Mouse (Mus musculus) limb, embryonic 11.5 days (tissue): ENCODE results near the gene Hadha. TPM values are rescaled to one million over a fixed set of nuclear protein-coding genes. Genes with fewer than 3 reads are reported as not detected.

Experiments
- ATAC-seq: fragments of 200-750 bp; cut with Nextera tagmentation; 2 replicates; pipeline ENCODE4 v1.8.0; 2017; ENCODE audit warnings: low read depth; ENCODE audit not compliant: insufficient number of reproducible peaks, low FRiP score, low TSS enrichment
- DNase-seq: peaks from one replicate; pipeline ENCODE4 v3.0.0-alpha.2; 2015; ENCODE audit warnings: low spot score
- H3K27ac ChIP-seq: fragments of 300-500 bp; sonication (generic); replicated peaks from 2 replicates; pipeline ENCODE4 v1.5.1; 2014; ENCODE audit warnings: low read depth, mild to moderate bottlenecking, low read length
- H3K27me3 ChIP-seq: fragments of 300-500 bp; sonication (generic); 2 replicates; pipeline ENCODE4 v1.6.1; 2014; ENCODE audit warnings: mild to moderate bottlenecking, low read length, mixed read lengths; ENCODE audit not compliant: control insufficient read depth, insufficient read depth
- H3K36me3 ChIP-seq: fragments of 300-500 bp; sonication (generic); 2 replicates; pipeline ENCODE4 v1.6.1; 2014; ENCODE audit warnings: mild to moderate bottlenecking, low read length, moderate library complexity, mixed read lengths; ENCODE audit not compliant: control insufficient read depth, insufficient read depth
- H3K4me1 ChIP-seq: fragments of 300-500 bp; sonication (generic); 2 replicates; pipeline ENCODE4 v1.6.1; 2014; ENCODE audit warnings: low read length, mixed read lengths; ENCODE audit not compliant: control insufficient read depth, insufficient read depth
- H3K4me2 ChIP-seq: fragments of 300-500 bp; sonication (generic); 2 replicates; pipeline ENCODE4 v1.6.1; 2014; ENCODE audit warnings: low read depth, mild to moderate bottlenecking, moderate library complexity; ENCODE audit not compliant: severe bottlenecking
- H3K4me3 ChIP-seq: fragments of 300-500 bp; sonication (generic); 2 replicates; pipeline ENCODE4 v1.5.1; 2014; ENCODE audit warnings: low read depth, low read length
- H3K9ac ChIP-seq: fragments of 300-500 bp; sonication (generic); 2 replicates; pipeline ENCODE4 v1.6.1; 2014; ENCODE audit warnings: mild to moderate bottlenecking, low read length
- H3K9me3 ChIP-seq: fragments of 300-500 bp; sonication (generic); 2 replicates; pipeline ENCODE4 v1.6.1; 2016; ENCODE audit warnings: low read length; ENCODE audit not compliant: control insufficient read depth
- WGBS: fragments of 180-500 bp; shearing (Covaris S2); extraction: QIAGEN DNeasy Blood & Tissue Kit; methylation state at CpG from one replicate; pipeline ENCODE4 v1.1.7; 2014; 5-methylcytosine and 5-hydroxymethylcytosine counted together
- polyA plus RNA-seq: library from polyadenylated mRNA; unstranded; fragments of >200 nt; fragmentation: Nextera tagmentation; extraction: Ambion mirVana; gene quantifications from 2 replicates; pipeline ENCODE4 v1.2.1, GENCODE M21; 2014

Gene Hadha
- 92.2 and 97.1 TPM in 2 replicates for polyA plus RNA-seq

GRCm38 (mm10) chr5:30154474-30155394 is at the start of gene Hadha, which contains the start of gene Hadhb:
Gene Hadha (minus strand): TSS chr5:30155162.
Gene Hadhb (plus strand): TSS chr5:30155248.
- Histone ChIP-seq H3K9ac (peak within 1 kb of the TSS; percentile 56), H3K9me3 (no peaks in the 10 kb centered on the region), H3K27ac (peak within 1 kb of the TSS; percentile 83), H3K4me1 (0 out of 2 replicates have a peak, but pooled peaks cover 4% of the 10 kb centered on the region), H3K36me3 (no peaks in the 10 kb centered on the region), H3K4me3 (peak within 1 kb of the TSS; percentile 75), H3K4me2 (peak within 1 kb of the TSS; percentile 77), H3K27me3 (no peaks in the 10 kb centered on the region)
- under 1% methylated on average over 53 of the region's 53 CpGs for WGBS
- DNase-seq (peak; percentile 95), ATAC-seq (peak; percentile 86)

GRCm38 (mm10) chr5:30204441-30204840 is 49.5 kb upstream of the Hadha start:
- no peak overlapping the region for H3K9ac ChIP-seq
- no peaks in the 10 kb centered on the region for H3K36me3 ChIP-seq
- H3K4me3 ChIP-seq: no peak overlapping the region
- DNase-seq: no peak
- no peak overlapping the region for H3K4me2 ChIP-seq
- H3K9me3 ChIP-seq: no peaks in the 10 kb centered on the region
- ATAC-seq: no peak
- 58% methylated on average over 1 of the region's 1 CpGs for WGBS
- no peaks in the 10 kb centered on the region for H3K4me1 ChIP-seq
- no peak overlapping the region for H3K27ac ChIP-seq
- H3K27me3 ChIP-seq: no peaks in the 10 kb centered on the region

DNA sequence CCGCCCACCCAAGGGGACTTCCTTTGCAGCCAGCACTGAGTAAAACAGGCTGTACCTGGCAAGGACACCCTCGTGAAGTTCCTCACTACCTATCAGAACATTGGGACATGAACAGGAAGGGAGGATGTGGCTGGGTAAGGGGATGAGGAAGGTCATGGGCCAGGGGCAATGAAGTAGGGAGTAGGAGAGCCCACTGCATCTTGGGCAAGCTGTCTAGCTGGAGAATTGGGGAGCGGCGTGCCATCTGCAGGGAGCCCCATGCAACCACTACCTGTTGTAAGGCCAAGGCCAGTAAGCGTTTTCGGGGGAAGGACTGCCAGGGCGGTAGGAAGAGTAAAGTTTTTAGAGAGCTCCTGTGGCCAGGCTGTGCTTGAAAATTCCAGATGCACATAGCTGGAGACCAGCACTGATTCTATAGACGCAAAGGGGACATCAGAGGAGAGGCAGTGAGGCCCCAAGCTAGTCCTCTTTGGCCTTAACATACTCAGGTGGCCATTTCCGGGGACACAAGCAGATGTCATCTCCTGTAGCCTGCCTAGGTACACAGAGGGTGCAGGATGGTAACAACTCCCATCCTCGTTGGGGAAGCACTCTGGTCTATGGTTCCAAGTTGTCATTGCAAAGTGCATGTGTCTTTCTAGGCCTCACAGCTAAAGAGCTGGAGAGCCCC is 48.4 kb upstream of the Hadha start:
- H3K9me3 ChIP-seq: no peaks in the 10 kb centered on the region
- H3K4me1 ChIP-seq: no peaks in the 10 kb centered on the region
- DNase-seq (no peak), ATAC-seq (no peak)
- H3K27me3 ChIP-seq: no peaks in the 10 kb centered on the region
- no peak overlapping the region for H3K4me3 ChIP-seq
- no peak overlapping the region for H3K4me2 ChIP-seq
- WGBS: 77% methylated on average over 10 of the region's 10 CpGs
- H3K27ac ChIP-seq: no peak overlapping the region
- H3K9ac ChIP-seq: no peak overlapping the region
- H3K36me3 ChIP-seq: no peaks in the 10 kb centered on the region

GRCm38 (mm10) chr5:30202221-30202620 is 47.3 kb upstream of the Hadha start:
- 88% methylated on average over 7 of the region's 7 CpGs for WGBS
- Histone ChIP-seq H3K9me3 (no peaks in the 10 kb centered on the region), H3K9ac (no peak overlapping the region), H3K4me3 (no peak overlapping the region), H3K4me1 (no peaks in the 10 kb centered on the region), H3K4me2 (no peak overlapping the region), H3K27ac (no peak overlapping the region), H3K36me3 (no peaks in the 10 kb centered on the region), H3K27me3 (no peaks in the 10 kb centered on the region)
- ATAC-seq: no peak
- DNase-seq: no peak

GRCm38 (mm10) chr5:30201521-30201920 is 46.6 kb upstream of the Hadha start:
- Histone ChIP-seq H3K9me3 (no peaks in the 10 kb centered on the region), H3K9ac (no peak overlapping the region), H3K27me3 (no peaks in the 10 kb centered on the region), H3K27ac (no peak overlapping the region), H3K4me2 (no peak overlapping the region), H3K4me3 (no peak overlapping the region), H3K4me1 (no peaks in the 10 kb centered on the region), H3K36me3 (no peaks in the 10 kb centered on the region)
- WGBS: 58% methylated on average over 5 of the region's 5 CpGs
- ATAC-seq: no peak
- no peak for DNase-seq

- no peak overlapping the region for H3K4me3 ChIP-seq
- ATAC-seq: no peak
- no peaks in the 10 kb centered on the region for H3K4me1 ChIP-seq
Measured at GRCm38 (mm10) chr5:30198257-30198656, 43.3 kb upstream of the Hadha start.

DNA sequence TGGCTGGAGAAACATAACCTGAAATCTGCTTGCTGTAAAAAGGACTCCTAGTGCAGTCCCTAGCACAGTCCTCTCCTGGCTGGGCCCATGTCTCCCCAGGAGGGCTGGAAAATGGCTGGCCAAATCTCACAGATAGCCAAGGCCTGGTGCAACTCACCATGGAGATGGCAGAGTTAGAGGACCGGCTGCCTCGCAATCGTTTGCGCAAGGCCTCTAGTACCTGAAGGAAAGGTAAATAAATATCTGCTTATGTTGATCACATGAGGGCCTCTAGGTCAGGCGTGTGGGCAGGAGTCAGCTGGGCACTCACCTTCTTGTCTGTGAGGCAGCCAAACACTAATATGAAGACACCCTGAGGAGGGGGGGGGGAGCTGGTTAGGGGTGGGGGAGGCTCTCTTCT is 40.4 kb upstream of the Hadha start:
- no peak for DNase-seq
- Histone ChIP-seq H3K9ac (no peak overlapping the region), H3K4me3 (no peak overlapping the region), H3K4me1 (no peaks in the 10 kb centered on the region), H3K9me3 (no peaks in the 10 kb centered on the region), H3K4me2 (no peak overlapping the region), H3K27ac (no peak overlapping the region), H3K36me3 (no peaks in the 10 kb centered on the region), H3K27me3 (no peaks in the 10 kb centered on the region)
- WGBS: 89% methylated on average over 5 of the region's 5 CpGs
- no peak for ATAC-seq

More at GRCm38 (mm10) chr5:30198257-30198656, 43.3 kb upstream of the Hadha start:
- no peaks in the 10 kb centered on the region for H3K36me3 ChIP-seq
- DNase-seq: no peak
- no peak overlapping the region for H3K4me2 ChIP-seq
- H3K27me3 ChIP-seq: no peaks in the 10 kb centered on the region
- H3K9me3 ChIP-seq: no peaks in the 10 kb centered on the region
- H3K27ac ChIP-seq: no peak overlapping the region
- H3K9ac ChIP-seq: no peak overlapping the region
- WGBS: 77% methylated on average over 7 of the region's 7 CpGs

DNA sequence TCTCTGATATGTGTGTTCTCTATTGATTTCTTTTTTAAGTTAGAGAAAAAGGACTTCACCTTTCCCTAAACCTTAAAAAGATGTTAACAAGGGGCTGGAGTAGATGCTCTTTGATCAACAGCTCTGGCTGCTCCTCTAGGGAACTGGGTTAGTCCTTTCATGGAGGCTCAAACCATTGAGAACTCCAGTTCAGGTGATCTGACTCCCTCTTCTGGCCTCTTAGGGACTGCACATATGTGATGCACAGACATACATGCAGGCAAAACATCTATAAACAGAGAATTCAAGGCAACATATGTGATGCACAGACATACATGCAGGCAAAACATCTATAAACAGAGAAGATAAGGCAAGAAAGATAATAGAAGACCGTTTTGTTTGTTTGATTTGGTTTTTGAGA is 37.5 kb upstream of the Hadha start:
- no peak overlapping the region for H3K27ac ChIP-seq
- WGBS: 76% methylated on average over 1 of the region's 1 CpGs
- no peak for ATAC-seq

More for the DNA sequence above, 37.5 kb upstream of the Hadha start:
- Histone ChIP-seq H3K4me3 (no peak overlapping the region), H3K9me3 (no peaks in the 10 kb centered on the region), H3K27me3 (no peaks in the 10 kb centered on the region), H3K9ac (no peak overlapping the region), H3K36me3 (no peaks in the 10 kb centered on the region), H3K4me2 (no peak overlapping the region), H3K4me1 (no peaks in the 10 kb centered on the region)
- no peak for DNase-seq
